31 mouse cellular contexts compared by ENCODE assay signal in genomic region chr19:10564278-10564677, GRCm38 (mm10). TPM values are rescaled to one million over a fixed set of nuclear protein-coding genes. Genes with fewer than 3 reads are reported as not detected.
"Had no signal": no experiment of that assay in that cellular context is flagged by ENCODE, and none has a peak within 500 bp of the region (broad histone marks: within the 10 kb centered on the region; RNA-seq: fewer than 3 reads in every experiment).

No protein-coding gene starts in this region.

- DNase-seq: left cerebral cortex, postnatal 4 days; liver; liver, embryonic 13.5 days; liver, postnatal 0 days; lung, adult 18-20 months; lung, adult 2 months; lung, embryonic 14.5 days; lung, postnatal 10 days; lung, postnatal 14 days; lung, postnatal 36 days; lung, postnatal 4 days; midbrain, embryonic 14.5 days had no signal

- H3K36me3 ChIP-seq: liver, embryonic 15.5 days; lung, embryonic 15.5 days had no signal

- H3K4me1 ChIP-seq: limb, embryonic 10.5 days; limb, embryonic 12.5 days; limb, embryonic 13.5 days; limb, embryonic 15.5 days; midbrain, embryonic 12.5 days; midbrain, embryonic 13.5 days; midbrain, embryonic 15.5 days had no signal

- H3K9ac ChIP-seq: limb, embryonic 12.5 days; limb, embryonic 13.5 days; limb, embryonic 15.5 days; liver, embryonic 12.5 days; liver, embryonic 13.5 days; liver, embryonic 14.5 days; liver, embryonic 15.5 days; liver, postnatal 0 days; lung, embryonic 14.5 days; lung, embryonic 15.5 days; midbrain, embryonic 12.5 days; midbrain, embryonic 13.5 days; midbrain, embryonic 15.5 days had no signal

- H3K27me3 ChIP-seq: limb, embryonic 12.5 days; limb, embryonic 13.5 days; limb, embryonic 15.5 days; liver, embryonic 12.5 days; liver, embryonic 13.5 days; liver, embryonic 15.5 days; lung, embryonic 15.5 days; megakaryocyte, embryonic 14.5 days; midbrain, embryonic 12.5 days; midbrain, embryonic 15.5 days had no signal

- H3K4me3 ChIP-seq: left cerebral cortex, adult 2 months; limb, embryonic 10.5 days; limb, embryonic 12.5 days; limb, embryonic 13.5 days; limb, embryonic 15.5 days; liver, embryonic 12.5 days; liver, embryonic 13.5 days; liver, embryonic 15.5 days; lung, embryonic 15.5 days; megakaryocyte, embryonic 14.5 days; midbrain, embryonic 10.5 days; midbrain, embryonic 12.5 days; midbrain, embryonic 13.5 days; midbrain, embryonic 15.5 days; myocyte had no signal

- H3K27ac ChIP-seq: left cerebral cortex, adult 2 months; limb, embryonic 10.5 days; limb, embryonic 12.5 days; limb, embryonic 13.5 days; limb, embryonic 15.5 days; liver, embryonic 12.5 days; liver, embryonic 13.5 days; liver, embryonic 14.5 days; liver, embryonic 15.5 days; lung, embryonic 15.5 days; macrophage; midbrain, embryonic 10.5 days; midbrain, embryonic 12.5 days; midbrain, embryonic 13.5 days; midbrain, embryonic 15.5 days had no signal

- ATAC-seq: liver, embryonic 12.5 days; liver, postnatal 0 days; lung, postnatal 0 days; midbrain, embryonic 13.5 days; midbrain, embryonic 15.5 days; midbrain, embryonic 16.5 days had no signal

- H3K9me3 ChIP-seq: limb, embryonic 10.5 days; limb, embryonic 12.5 days; limb, embryonic 13.5 days; limb, embryonic 15.5 days; liver, embryonic 12.5 days; liver, embryonic 13.5 days; liver, embryonic 15.5 days; lung, embryonic 15.5 days; megakaryocyte, embryonic 14.5 days; midbrain, embryonic 10.5 days; midbrain, embryonic 12.5 days; midbrain, embryonic 13.5 days; midbrain, embryonic 15.5 days had no signal

RNA-seq across cellular contexts. Expression of gene Tmem216, which starts 8.2 kb away (rescaled TPM):
- total RNA-seq: monocyte, adult 5-6 weeks had no signal
